11 mouse cellular contexts compared by ENCODE assay signal in the genomic region with DNA sequence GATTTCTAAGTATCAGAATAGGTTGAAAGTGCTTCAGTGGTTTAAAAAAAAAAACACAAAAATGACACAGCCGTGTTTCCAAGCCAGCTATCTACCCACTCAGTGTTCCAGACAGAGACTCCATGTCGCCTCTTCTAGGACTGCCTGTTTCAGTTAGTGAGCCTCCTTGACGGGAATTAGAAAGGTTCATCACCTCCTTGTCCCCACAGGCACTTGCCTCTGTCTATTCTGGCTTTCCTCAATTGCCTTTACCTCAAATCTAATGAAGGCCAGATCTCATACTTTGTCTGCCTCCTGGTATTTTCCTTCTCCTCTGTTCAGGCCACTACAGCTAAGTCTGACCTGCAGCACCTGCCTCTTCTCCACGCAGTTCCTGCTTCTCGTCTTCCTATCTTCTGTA. TPM values are rescaled to one million over a fixed set of nuclear protein-coding genes. Genes with fewer than 3 reads are reported as not detected.
DNase-seq lines count a peak whose midpoint lies in the region; ATAC-seq lines count a peak whose summit lies in the region.
"Had no signal": no experiment of that assay in that cellular context is flagged by ENCODE, and none has a peak within 500 bp of the region (broad histone marks: within the 10 kb centered on the region; RNA-seq: fewer than 3 reads in every experiment).

No protein-coding gene starts in this region.

- no peak overlapping the region for H3K27ac ChIP-seq in forebrain, embryonic 14.5 days (ENCODE audit: low read depth, low read length)
- H3K27ac ChIP-seq in limb, embryonic 12.5 days: no peak overlapping the region
- peak overlapping the region; percentile 97; the same call in 1 of the 2 replicates for H3K27ac ChIP-seq in neural tube, embryonic 15.5 days (replicated peaks)

- DNase-seq in left cerebral cortex, postnatal 36 days (ENCODE audit: low spot score in 2 of 2): peak; percentile 17 to 29
- DNase-seq in left cerebral cortex, postnatal 25 days (ENCODE audit: low spot score in 2 of 2): no peak
- no peak for DNase-seq in forebrain, embryonic 14.5 days (ENCODE audit: low spot score)
- DNase-seq in cerebellum, adult 9-10 months: no peak
- no peak for DNase-seq in gastrocnemius, postnatal 10 days
- DNase-seq: adrenal gland, postnatal 25 days; cerebellum, adult 11 months; heart, postnatal 10 days; kidney, adult 8-10 months had no signal

- H3K4me1 ChIP-seq in forebrain, embryonic 14.5 days (ENCODE audit: control insufficient read depth, insufficient read depth, low read length): peaks cover 31% of the 10 kb centered on the region
- H3K4me1 ChIP-seq in limb, embryonic 12.5 days (replicated peaks): peaks cover 24% of the 10 kb centered on the region
- H3K4me1 ChIP-seq in neural tube, embryonic 15.5 days: peaks cover 46% of the 10 kb centered on the region

- 79% methylated on average over 5 of the region's 5 CpGs for WGBS in forebrain, embryonic 14.5 days
- 81% methylated on average over 5 of the region's 5 CpGs for WGBS in limb, embryonic 12.5 days
- 60% methylated on average over 5 of the region's 5 CpGs for WGBS in neural tube, embryonic 15.5 days

- H3K4me2 ChIP-seq in forebrain, embryonic 14.5 days (ENCODE audit: low read length): peak overlapping the region; percentile 56
- peak overlapping the region; percentile 65 for H3K4me2 ChIP-seq in limb, embryonic 12.5 days
- peak overlapping the region; percentile 74 for H3K4me2 ChIP-seq in neural tube, embryonic 15.5 days

- ATAC-seq in forebrain, embryonic 14.5 days: no peak
- no peak for ATAC-seq in limb, embryonic 12.5 days (ENCODE audit: insufficient number of reproducible peaks, insufficient read depth, low FRiP score, low TSS enrichment, low read depth)
- no peak for ATAC-seq in neural tube, embryonic 15.5 days (ENCODE audit: low FRiP score)

- 0 out of 2 replicates have a peak, but pooled peaks cover 5% of the 10 kb centered on the region for H3K36me3 ChIP-seq in forebrain, embryonic 14.5 days (ENCODE audit: control insufficient read depth, insufficient read depth, low read length)
- 0 out of 2 replicates have a peak, but pooled peaks cover 4% of the 10 kb centered on the region for H3K36me3 ChIP-seq in limb, embryonic 12.5 days
- no peaks in the 10 kb centered on the region; the same call in 1 of the 2 replicates for H3K36me3 ChIP-seq in neural tube, embryonic 15.5 days

- H3K27me3 ChIP-seq in forebrain, embryonic 14.5 days (replicated peaks; ENCODE audit: control insufficient read depth, insufficient read depth, low read length): no peaks in the 10 kb centered on the region
- H3K27me3 ChIP-seq in limb, embryonic 12.5 days: no peaks in the 10 kb centered on the region
- H3K27me3 ChIP-seq in neural tube, embryonic 15.5 days (replicated peaks): no peaks in the 10 kb centered on the region

- intact Hi-C loops in left cerebral cortex, postnatal 36 days (cut with DNase I): loop anchor here (5.0 kb wide), 1 partner anchor 36 kb away; no protein-coding TSS in a partner anchor
- intact Hi-C loops in left cerebral cortex, postnatal 25 days (cut with DNase I): loop anchor here (5.0 kb wide), 1 partner anchor 174 kb away; no protein-coding TSS in a partner anchor

- H3K4me3 ChIP-seq in forebrain, embryonic 14.5 days (ENCODE audit: low read depth, low read length): peak overlapping the region; percentile 75
- 0 out of 2 replicates have a peak overlapping the region, but pooled peaks have one; percentile 73 for H3K4me3 ChIP-seq in limb, embryonic 12.5 days (replicated peaks)
- H3K4me3 ChIP-seq in neural tube, embryonic 15.5 days (replicated peaks): peak overlapping the region; percentile 81

- H3K9me3 ChIP-seq in forebrain, embryonic 14.5 days (replicated peaks; ENCODE audit: control insufficient read depth, low read length): no peaks in the 10 kb centered on the region
- no peaks in the 10 kb centered on the region for H3K9me3 ChIP-seq in limb, embryonic 12.5 days
- H3K9me3 ChIP-seq in neural tube, embryonic 15.5 days (replicated peaks): no peaks in the 10 kb centered on the region

- H3K9ac ChIP-seq in forebrain, embryonic 14.5 days (ENCODE audit: low read length): peak overlapping the region; percentile 95
- H3K9ac ChIP-seq in limb, embryonic 12.5 days (replicated peaks): no peak overlapping the region
- H3K9ac ChIP-seq in neural tube, embryonic 15.5 days (replicated peaks): no peak overlapping the region

RNA-seq across cellular contexts. Expression of gene Arnt2, which starts 1.7 kb away (rescaled TPM):
- total RNA-seq in left cerebral cortex, postnatal 36 days (2021): 100 to 1,000 TPM; 224 to 265 TPM
- 100 to 1,000 TPM; 219 to 226 TPM for total RNA-seq in left cerebral cortex, postnatal 25 days (2021)
- polyA plus RNA-seq in forebrain, embryonic 14.5 days (2014; fragmentation: Nextera tagmentation; extraction: Ambion mirVana): 51.4 and 59.3 TPM in 2 replicates
- 20.0 and 22.6 TPM in 2 replicates for polyA plus RNA-seq in limb, embryonic 12.5 days (2016; fragmentation: Nextera tagmentation; extraction: Ambion mirVana)
- polyA plus RNA-seq in neural tube, embryonic 15.5 days (2015; fragmentation: Nextera tagmentation; extraction: Ambion mirVana): 49.2 and 55.0 TPM in 2 replicates
- total RNA-seq in gastrocnemius, postnatal 10 days (2021): 1 to 10 TPM; 3.9 to 6.4 TPM

Comparison
In these comparisons a context has a peak if more than half of its experiments do, and no peak if none do; other contexts are left out.
1. DNase-seq: peak in left cerebral cortex, postnatal 36 days (2 of 2); none in left cerebral cortex, postnatal 25 days (0 of 2), forebrain, embryonic 14.5 days (single experiment), cerebellum, adult 9-10 months (single experiment) and gastrocnemius, postnatal 10 days (single experiment).
2. RNA of gene Arnt2, which starts 1.7 kb away (total RNA-seq): 224 to 265 TPM in left cerebral cortex, postnatal 36 days and 219 to 226 TPM in left cerebral cortex, postnatal 25 days; 3.9 to 6.4 TPM in gastrocnemius, postnatal 10 days; every median in the first group is over 10 times any median in the second.
3. Peak in every context shown above with its lines, with median percentiles within 50 percentile points of each other: H3K4me2 ChIP-seq and H3K4me3 ChIP-seq.